Mouse (Mus musculus) liver (tissue): ENCODE results near the gene Xiap.
A peak's percentile ranks its signal among the peaks of the same experiment; 100 is the strongest.

ENCODE experiments used
- DNase-seq: peaks from one replicate; pipeline ENCODE4 v3.0.0-alpha.2; 2020; ENCODE audit warnings: mixed read lengths

The Xiap gene

GRCm38 (mm10) chrX:42088136-42088535, 28.7 kb downstream of the Xiap start:
- no peak for DNase-seq

GRCm38 (mm10) chrX:42107137-42107536, 47.7 kb downstream of the Xiap start:
- no peak for DNase-seq

GRCm38 (mm10) chrX:42110585-42110984, 51.1 kb downstream of the Xiap start:
- DNase-seq = no peak

- no peak for DNase-seq
Measured at GRCm38 (mm10) chrX:42119442-42120048, 60.1 kb downstream of the Xiap start.

GRCm38 (mm10) chrX:42124963-42125697, 65.7 kb downstream of the Xiap start:
- DNase-seq = no peak

GRCm38 (mm10) chrX:42139882-42140281, 80.4 kb downstream of the Xiap start:
- peak; percentile 10 for DNase-seq

GRCm38 (mm10) chrX:42142620-42143019, 83.1 kb downstream of the Xiap start:
- no peak for DNase-seq

GRCm38 (mm10) chrX:42143991-42144390, 84.5 kb downstream of the Xiap start:
- DNase-seq = no peak

GRCm38 (mm10) chrX:42148016-42148451, 88.6 kb downstream of the Xiap start:
- DNase-seq = peak; percentile 14

- peak; percentile 93 for DNase-seq
Measured at GRCm38 (mm10) chrX:42148788-42149556, 89.5 kb downstream of the Xiap start, which contains the start of gene Stag2. TSS of gene Stag2 (plus strand) at chrX:42149317.

GRCm38 (mm10) chrX:42149557-42150345, 90.3 kb downstream of the Xiap start:
- peak; percentile 44 for DNase-seq

GRCm38 (mm10) chrX:42150346-42151023, 91.0 kb downstream of the Xiap start:
- DNase-seq = peak; percentile 86

- DNase-seq = no peak
Measured at GRCm38 (mm10) chrX:42151024-42151754, 91.7 kb downstream of the Xiap start.

- DNase-seq = peak; percentile 84
Measured at GRCm38 (mm10) chrX:42151903-42152369, 92.5 kb downstream of the Xiap start.

- DNase-seq = no peak
Measured at GRCm38 (mm10) chrX:42153056-42153455, 93.6 kb downstream of the Xiap start.
